Mouse (Mus musculus): Measurements from ENCODE around the gene Olfr584.

DNA sequence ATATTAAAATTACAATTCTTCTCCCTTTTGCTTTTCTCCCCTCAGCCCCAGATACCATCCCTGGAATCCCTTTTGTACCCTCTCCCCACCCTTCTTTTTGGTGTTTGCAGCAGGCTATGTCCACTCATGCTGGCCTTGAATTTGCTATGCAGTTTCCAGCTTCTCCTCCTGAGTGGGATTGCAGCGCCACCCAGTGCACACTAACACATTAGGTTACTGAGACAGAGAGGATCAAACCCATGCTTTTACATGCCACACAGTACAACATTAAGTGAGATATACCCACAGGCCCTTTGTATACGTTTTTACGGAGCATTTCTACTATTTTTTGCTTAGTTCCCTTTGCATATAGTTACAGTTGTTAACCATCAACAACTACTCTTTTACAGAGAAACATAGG is 37.7 kb downstream of the Olfr584 start:
- TF ChIP-seq CTCF (IDR thresholded peaks at IDR 0.05; ENCODE audit: borderline replicate concordance, insufficient read depth, low read depth, low read length) (no peak), POLR2A (IDR thresholded peaks at IDR 0.05; ENCODE audit: borderline replicate concordance, insufficient read depth, low read length) (no peak)
